Mouse (Mus musculus): ENCODE results near the gene Diras2.

- no peak for TF ChIP-seq CTCF (IDR thresholded peaks at IDR 0.05; ENCODE audit: borderline replicate concordance, insufficient read depth, low read length)
- no peak for TF ChIP-seq POLR2A (IDR thresholded peaks at IDR 0.05; ENCODE audit: low read depth, low read length)
These were observed 73.7 kb downstream of the Diras2 start for GRCm38 (mm10) chr13:52457177-52457888.

All from embryonic fibroblast, embryonic 13.5 days (primary cell).